Mouse (Mus musculus) cerebellum, adult 2 months (tissue): Measurements from ENCODE around the gene Serp2.

Experiments used
- CTCF ChIP-seq: fragments of 200-500 bp; IDR thresholded peaks from 2 replicates; pipeline ENCODE4 v1.5.1; 2011; ENCODE audit warnings: low read depth, mild to moderate bottlenecking, control low read depth, low read length, moderate library complexity, borderline replicate concordance; ENCODE audit not compliant: insufficient read depth
- POLR2A ChIP-seq: fragments of 200-500 bp; IDR thresholded peaks from 2 replicates; pipeline ENCODE4 v1.6.1; 2011; ENCODE audit warnings: low read length, control low read depth, borderline replicate concordance; ENCODE audit not compliant: insufficient read depth

- no peak for TF ChIP-seq CTCF
- no peak for TF ChIP-seq POLR2A
Observed at GRCm38 (mm10) chr14:76500036-76500435, 56.7 kb downstream of the Serp2 start.
